Mouse (Mus musculus): ENCODE data around the gene Armc5.

Armc5 gene

GRCm38 (mm10) chr7:128246496-128247391, 9.6 kb downstream of the Armc5 start, which contains the start of gene Tgfb1i1:
Tgfb1i1 (plus strand) TSS chr7:128246812.
- DNase-seq (ENCODE audit: low spot score in 2 of 2) = no peak

- DNase-seq (ENCODE audit: low spot score in 2 of 2) = peak; percentile 85 to 94
Observed at GRCm38 (mm10) chr7:128247443-128247842, 10.3 kb downstream of the Armc5 start.

- no peak for DNase-seq (ENCODE audit: low spot score in 2 of 2)
Observed at GRCm38 (mm10) chr7:128248081-128249042, 11.2 kb downstream of the Armc5 start.

GRCm38 (mm10) chr7:128249998-128250397, 12.9 kb downstream of the Armc5 start:
- no peak for DNase-seq (ENCODE audit: low spot score in 2 of 2)

GRCm38 (mm10) chr7:128251946-128252345, 14.8 kb downstream of the Armc5 start:
- DNase-seq (ENCODE audit: low spot score in 2 of 2) = no peak

GRCm38 (mm10) chr7:128252609-128253008, 15.5 kb downstream of the Armc5 start:
- DNase-seq (ENCODE audit: low spot score in 2 of 2) = no peak

GRCm38 (mm10) chr7:128254978-128255377, 17.8 kb downstream of the Armc5 start:
- no peak for DNase-seq (ENCODE audit: low spot score in 2 of 2)

GRCm38 (mm10) chr7:128255757-128256156, 18.6 kb downstream of the Armc5 start:
- DNase-seq (ENCODE audit: low spot score in 2 of 2) = no peak

GRCm38 (mm10) chr7:128256783-128257334, 19.7 kb downstream of the Armc5 start:
- no peak for DNase-seq (ENCODE audit: low spot score in 2 of 2)

GRCm38 (mm10) chr7:128265411-128265810, 28.3 kb downstream of the Armc5 start, which contains the start of gene Slc5a2:
Slc5a2 (plus strand) TSS chr7:128265657.
- no peak for DNase-seq (ENCODE audit: low spot score in 2 of 2)

- no peak for DNase-seq (ENCODE audit: low spot score in 2 of 2)
Observed at GRCm38 (mm10) chr7:128266056-128266455, 28.9 kb downstream of the Armc5 start.

GRCm38 (mm10) chr7:128267391-128267790, 30.2 kb downstream of the Armc5 start:
- no peak for DNase-seq (ENCODE audit: low spot score in 2 of 2)

- no peak for DNase-seq (ENCODE audit: low spot score in 2 of 2)
Observed at GRCm38 (mm10) chr7:128267813-128268212, 30.7 kb downstream of the Armc5 start.

GRCm38 (mm10) chr7:128270431-128270850, 33.3 kb downstream of the Armc5 start:
- peak in 1 of 2 experiments; percentile 54 for DNase-seq (ENCODE audit: low spot score in 2 of 2)

- DNase-seq (ENCODE audit: low spot score in 2 of 2) = no peak
Observed at GRCm38 (mm10) chr7:128271496-128271895, 34.4 kb downstream of the Armc5 start.

GRCm38 (mm10) chr7:128276051-128276450, 38.9 kb downstream of the Armc5 start:
- no peak for DNase-seq (ENCODE audit: low spot score in 2 of 2)

- DNase-seq (ENCODE audit: low spot score in 2 of 2) = no peak
Observed at GRCm38 (mm10) chr7:128279750-128280149, 42.6 kb downstream of the Armc5 start.

GRCm38 (mm10) chr7:128281765-128282164, 44.6 kb downstream of the Armc5 start:
- no peak for DNase-seq (ENCODE audit: low spot score in 2 of 2)

GRCm38 (mm10) chr7:128282532-128283244, 45.5 kb downstream of the Armc5 start:
- DNase-seq (ENCODE audit: low spot score in 2 of 2) = no peak

GRCm38 (mm10) chr7:128284047-128284446, 46.9 kb downstream of the Armc5 start:
- no peak for DNase-seq (ENCODE audit: low spot score in 2 of 2)

GRCm38 (mm10) chr7:128285060-128285459, 47.9 kb downstream of the Armc5 start:
- no peak for DNase-seq (ENCODE audit: low spot score in 2 of 2)

Measured in spleen, postnatal 10 days (tissue).